Mouse (Mus musculus) CD4-positive helper T cell, adult 2 months (primary cell): ENCODE data around the gene Stau1.
"Not testable (repeated sequence)": the region's sequence is repeated elsewhere in the genome, so short reads cannot be mapped to it uniquely, and the experiment has no call there.

Source experiments
- DNase-seq: peaks from one replicate; pipeline ENCODE4 v3.0.0-alpha.2; 2012; ENCODE audit warnings: low read depth, missing footprints, low spot score

Gene Stau1

DNA sequence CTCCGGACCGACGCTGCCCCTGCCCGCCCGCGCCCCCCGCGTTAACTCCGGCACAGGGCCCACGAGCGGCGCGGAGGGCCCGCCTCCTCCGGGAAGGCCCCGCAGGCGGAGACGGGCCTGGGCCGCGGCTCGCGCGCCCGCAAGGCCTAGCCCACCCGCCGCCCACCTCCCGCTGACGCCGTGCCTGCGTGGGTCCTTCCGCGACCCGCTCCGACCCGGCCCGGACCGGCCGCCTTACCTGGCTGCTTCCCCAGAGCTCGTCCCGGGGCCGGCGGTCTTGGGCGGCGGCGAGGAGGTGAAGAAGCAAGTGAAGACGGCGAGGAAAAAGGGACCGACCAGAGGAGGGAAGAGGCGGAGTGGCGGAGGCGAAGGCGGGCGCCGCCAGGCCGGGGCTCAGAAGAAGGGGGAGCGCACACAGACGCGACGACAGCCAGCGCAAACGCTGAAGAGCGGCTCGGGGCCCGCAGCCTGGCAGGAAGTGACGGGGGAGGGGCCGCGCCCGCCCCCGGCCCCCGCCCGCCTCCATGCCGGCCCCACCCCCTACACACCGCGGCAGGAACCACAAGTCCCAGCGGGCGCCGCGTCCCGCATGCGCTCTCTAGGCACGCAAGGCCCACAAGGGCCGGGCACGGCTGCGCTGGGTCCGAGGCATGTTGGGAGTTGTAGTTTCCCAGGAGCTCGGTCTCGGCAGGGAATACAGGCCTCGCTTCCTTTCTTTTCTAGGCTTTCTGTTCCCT is at the start of gene Stau1:
Stau1 (minus strand) TSS at position 504 of the 737 bp plus-strand sequence.
- DNase-seq, result peak; percentile 97

DNA sequence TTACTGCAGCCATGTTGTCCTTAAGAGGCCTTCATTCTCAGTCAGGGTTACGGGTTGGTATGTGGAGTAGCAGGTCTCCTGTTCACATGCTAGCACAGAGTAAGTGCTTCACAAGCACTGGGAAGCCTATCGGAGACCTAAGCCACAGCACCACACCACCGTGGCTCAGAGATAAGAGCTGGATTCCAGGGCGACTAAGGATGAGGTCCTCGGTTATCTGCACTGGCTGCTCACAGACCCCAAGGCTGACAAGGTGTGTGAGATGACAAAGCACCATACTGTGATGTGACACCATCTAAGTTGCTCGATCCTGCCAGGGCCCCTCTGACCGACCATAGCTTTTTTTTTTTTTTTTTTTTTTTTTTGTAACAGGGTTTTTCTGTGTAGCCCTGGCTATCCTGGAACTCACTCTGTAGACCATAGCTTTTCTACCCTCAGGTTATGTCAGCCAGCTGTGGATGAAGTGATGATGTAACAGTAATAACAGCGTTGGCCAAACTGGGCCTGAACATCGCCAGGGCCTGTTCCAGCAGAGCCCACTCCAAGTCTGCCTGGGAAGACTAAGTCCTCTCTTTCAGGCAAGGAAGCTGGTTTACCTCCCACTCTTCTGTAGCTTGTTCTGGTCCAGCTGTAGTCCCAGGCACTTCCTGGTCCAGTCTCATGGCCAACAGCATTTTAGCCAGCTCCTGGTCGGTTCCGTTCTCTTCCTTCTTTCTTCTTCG is 47.5 kb upstream of the Stau1 start:
- no peak for DNase-seq

DNA sequence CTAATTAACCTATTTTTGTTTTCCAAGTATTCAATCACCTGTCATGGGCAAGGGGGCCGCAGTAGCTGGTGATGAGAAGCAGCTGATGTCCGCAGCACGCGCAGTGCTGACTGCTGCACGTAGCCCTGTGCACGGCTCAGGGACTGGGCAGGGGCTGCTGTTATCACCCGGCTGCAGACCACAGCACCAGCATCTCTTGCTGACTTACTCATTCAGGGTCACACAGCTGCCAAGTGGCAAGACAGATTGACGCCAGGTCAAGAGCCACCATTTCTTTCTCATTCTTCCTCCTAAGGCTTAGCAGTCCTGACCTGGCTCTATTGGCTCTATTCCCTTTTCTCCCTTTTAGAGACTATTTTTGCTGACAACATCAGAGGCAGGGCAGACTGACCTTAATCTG is 43.3 kb upstream of the Stau1 start:
- DNase-seq, result no peak

DNA sequence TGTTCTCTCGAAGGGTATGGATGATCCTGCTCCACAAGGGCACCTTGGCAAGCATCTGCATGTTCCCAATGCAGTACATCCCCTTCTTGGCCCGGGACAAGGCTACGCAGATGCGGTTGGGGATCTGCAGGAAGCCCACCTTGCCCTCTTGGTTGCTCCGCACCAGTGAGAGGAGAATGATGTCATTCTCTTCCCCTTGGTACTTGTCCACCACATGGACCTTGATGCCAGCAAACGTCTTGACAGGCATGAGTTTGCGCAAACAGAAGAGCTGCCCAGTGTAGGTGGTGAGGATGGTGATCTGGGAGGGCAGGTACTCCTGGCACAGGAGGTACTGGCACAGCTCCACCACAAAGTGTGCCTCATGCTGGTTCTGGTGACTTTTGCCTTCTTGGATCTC is 42.6 kb upstream of the Stau1 start:
- DNase-seq, result no peak

DNA sequence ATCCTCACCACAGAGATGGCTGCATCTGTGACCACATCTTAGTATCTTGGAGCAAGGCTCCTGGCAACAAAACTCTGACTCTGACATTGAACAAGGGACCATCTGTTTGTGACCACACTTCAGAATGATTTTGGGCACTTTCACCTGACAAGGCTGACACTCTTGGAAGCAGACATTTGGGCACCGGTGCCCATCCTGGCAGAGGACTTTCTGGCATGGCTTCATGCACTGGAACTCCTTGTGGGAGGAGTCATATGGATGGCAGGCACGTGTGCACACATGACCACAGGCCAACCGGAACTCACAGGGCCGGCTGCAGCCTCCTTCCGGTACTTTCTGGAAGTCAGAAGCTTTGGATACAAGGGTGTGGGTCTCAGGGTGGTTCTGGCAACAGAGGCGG is 42.2 kb upstream of the Stau1 start:
- no peak for DNase-seq

DNA sequence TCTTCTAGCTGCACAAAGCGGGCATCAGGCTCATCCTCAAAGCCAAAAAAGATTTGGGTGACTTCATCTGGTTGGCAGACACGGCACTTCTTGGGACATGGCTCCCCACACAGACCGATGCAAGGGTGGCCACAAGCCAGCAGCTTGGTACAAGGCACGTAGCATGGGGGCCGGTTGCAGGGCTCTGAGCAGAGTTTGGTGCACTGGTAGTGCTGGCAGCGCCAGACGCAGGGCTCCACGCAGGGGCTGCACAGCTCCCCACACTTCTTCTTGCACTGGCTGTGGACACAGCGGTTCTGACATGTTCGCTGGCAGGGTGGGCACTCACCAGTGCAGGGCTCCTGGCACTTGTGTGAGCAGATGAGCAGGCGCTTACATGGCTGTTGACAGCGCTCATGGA is 41.6 kb upstream of the Stau1 start:
- DNase-seq, result no peak

DNA sequence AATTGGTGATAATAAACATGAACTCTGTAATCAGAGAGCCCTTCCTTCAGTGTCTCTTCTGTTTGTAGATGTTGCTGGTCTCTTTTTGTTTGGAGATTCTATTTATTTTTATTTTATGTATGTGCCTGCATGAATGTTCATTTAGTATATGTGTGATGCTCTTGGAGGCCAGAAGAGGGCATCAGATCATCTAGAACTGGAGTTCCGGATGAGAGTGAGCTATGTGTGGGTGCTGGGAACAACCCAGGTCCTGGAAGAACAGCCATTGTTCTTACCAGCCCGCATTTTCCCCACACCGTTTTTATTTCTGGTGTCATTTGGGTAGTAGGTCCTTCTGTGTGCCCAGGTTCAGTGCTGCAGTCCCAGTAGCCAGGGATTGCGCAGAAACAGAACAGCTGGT is 34.4 kb upstream of the Stau1 start:
- no peak for DNase-seq

DNA sequence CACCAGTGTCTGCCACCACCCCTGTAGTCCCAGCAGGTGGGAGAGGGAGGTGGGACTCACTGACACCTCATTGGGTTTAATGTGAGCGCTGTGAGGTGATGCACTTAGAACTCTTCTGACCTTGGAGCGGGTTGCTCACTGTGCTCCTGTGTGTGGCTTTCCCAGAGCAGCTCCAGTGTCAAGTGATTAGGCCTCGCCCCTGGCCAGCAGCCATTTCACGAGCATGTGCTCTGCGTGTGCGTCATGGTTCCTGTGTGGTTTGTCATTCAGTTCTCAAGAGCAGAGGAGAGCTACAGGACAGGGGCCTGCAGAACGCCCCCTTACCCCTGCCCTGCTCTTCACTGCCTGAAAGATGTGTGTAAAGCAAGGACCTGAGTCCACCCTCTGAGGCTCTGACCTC is 32.5 kb upstream of the Stau1 start:
- no peak for DNase-seq

DNA sequence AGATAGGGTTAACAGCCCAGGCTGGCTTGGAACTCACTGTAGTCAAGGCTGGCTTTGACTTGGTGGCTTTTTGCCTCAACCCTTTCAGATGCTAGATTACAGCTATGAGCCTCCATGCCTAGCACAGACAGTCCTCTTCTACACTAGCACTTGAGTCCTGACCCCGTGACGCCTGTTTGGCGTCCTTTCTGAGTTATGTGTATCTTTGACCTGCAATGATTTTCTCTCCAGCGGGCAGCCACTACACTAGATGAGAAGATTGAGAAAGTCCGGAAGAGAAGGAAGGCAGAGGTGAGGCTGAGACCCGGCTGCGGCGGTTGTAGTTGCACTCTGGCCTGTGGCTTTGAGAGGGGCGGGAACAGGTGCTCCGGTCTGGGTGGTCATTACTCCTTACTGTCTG is 23.3 kb upstream of the Stau1 start:
- no peak for DNase-seq

DNA sequence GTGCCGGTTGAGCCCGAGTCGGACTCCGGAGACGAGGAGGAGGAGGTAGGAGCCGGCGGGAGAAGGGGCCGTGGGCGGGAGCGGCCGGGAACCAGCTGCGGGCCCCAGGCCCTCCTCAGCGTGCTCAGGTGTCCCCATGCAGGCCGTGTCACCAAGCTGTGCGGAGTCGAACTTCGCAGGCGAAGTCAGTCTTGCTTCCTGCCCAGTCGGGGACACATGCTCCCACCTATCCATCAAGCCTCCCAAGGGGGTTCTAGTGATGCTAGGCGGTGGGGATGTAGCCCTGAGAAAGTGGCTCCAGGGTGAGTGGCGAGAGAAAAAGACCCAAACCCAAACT is 19.3 kb upstream of the Stau1 start:
- DNase-seq, result no peak

DNA sequence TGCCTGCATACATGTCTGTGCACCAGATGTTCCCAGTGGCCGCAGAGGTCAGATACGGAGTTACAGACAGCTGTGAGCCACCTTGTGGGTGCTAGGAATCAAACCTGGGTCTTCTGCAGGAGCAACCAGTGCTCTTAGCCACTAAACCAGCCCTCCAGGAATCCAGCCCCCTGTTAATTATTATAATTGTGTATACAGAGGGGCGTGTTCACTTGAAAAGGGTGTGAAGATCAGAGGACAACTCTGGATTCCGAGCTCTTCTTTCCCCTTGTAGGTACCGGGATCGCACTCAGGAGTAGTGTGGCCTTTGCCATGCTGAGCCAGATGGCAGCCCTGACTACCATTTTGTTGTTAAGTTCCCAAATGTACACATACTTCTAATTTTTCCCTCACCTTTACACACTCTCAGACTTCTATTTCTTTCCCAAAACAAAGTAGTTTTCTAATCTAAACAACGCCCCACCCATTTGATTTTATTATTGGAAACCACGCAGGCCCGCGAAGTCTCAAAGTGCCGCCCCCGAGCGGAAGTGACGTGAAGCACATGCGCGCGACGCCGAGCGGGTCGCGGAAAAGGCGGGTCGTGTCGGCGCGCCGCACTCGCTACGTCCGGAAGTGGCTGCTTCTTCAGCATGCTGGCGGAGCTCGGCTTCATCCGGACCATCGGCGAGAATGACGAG is 18.7 kb upstream of the Stau1 start, which contains the start of gene Ddx27:
Ddx27 (plus strand) TSS at position 492 of the 680 bp plus-strand sequence.
- DNase-seq, result peak; percentile 96

DNA sequence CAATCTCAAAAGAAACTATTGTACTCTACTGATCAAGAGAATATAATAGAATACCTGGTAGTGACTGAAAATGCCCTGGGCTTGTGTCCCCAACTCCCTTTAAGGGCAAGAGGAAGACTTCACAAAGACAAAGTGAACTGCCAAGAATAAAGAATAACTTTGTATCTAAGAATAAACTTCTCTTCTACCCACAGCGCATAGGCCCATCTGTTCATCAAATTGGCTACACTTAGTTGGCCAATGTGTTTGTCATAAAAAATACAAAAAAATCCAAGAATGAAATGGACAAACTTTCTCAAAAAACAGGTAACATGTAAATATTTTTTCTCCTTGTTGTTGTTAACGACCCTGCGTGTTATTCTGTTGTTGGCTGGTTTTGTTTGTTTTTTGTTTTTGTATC is 14.4 kb upstream of the Stau1 start:
- no peak for DNase-seq

DNA sequence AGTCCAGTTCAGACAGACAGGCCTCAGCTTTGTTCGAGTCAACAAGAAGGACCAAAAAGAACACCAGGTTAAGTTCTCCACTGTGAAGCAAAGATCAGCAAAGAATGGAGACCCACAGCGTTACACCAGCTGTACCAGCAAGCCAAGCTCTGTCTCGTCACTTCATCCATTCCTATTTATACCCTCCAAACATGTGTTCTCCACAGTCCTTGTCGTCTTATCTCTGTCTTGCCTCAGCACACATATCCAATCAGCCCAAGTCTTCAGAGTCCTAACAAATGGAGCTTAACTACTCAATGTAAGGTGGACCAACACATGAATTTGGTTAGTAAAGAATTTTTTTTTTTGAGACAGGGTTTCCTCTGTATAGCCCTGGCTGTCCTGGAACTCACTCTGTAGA is 13.4 kb upstream of the Stau1 start:
- no peak for DNase-seq

DNA sequence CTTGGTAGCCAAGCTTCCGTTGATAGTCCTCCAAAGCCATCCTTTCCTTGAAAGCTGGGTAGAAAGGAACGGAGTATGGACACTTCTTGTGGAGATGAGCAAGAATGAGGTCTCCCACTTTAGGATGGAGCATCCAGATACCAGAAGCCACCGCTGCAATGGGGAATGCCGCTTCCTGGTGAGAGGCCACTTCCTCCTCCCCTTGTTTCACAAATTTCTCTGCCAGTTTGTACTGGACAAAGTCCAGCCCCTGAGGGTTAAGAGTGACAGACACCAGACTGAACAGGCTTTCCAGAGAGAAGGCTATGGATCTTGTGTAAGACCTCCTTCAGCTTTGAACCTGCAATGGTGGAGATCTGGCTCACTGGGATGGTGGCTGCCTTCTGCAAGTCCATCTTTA is 11.5 kb upstream of the Stau1 start:
- DNase-seq, result not testable (repeated sequence)

DNA sequence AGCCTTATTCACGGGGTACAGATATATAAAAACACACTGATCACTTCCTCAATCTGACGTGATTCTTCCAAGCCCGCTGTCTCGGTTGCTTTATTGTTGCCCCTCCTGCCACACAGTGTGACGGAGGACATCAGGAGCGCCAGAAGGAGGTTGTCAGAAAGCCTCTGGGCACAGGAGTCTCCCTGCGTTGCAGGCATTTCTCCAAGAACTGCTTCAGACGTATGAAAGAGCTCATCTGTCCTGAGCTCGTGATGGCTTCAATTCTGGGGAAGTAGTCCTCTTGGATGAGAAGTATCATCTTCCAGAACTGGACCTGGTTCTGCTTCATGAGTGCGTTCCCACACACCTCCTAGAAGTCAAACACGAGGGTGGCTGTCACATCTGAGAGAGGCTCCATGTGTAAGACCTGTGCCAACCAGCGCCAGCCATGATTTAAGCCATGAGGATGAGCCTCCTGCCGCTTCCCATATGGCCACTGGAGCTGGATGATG is 10.9 kb upstream of the Stau1 start:
- no peak for DNase-seq

DNA sequence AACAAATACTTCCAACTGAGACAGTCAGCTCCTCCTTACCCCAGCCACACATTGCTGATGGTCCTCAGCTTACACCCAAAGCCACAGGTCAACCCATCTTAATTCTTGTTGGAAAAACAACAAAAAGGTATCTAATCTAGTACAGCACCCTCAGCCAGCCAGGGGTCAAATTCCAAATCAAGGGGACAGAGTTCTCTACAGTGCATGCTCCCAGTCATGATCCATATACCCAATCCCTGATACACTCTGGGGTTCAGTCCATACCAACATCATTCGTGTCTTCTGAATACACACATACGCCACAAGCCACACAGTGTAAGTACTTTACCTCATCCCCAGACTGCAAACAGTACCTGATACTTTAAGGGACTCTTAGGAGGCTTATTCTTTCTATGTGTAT is 10.3 kb upstream of the Stau1 start:
- DNase-seq, result no peak

DNA sequence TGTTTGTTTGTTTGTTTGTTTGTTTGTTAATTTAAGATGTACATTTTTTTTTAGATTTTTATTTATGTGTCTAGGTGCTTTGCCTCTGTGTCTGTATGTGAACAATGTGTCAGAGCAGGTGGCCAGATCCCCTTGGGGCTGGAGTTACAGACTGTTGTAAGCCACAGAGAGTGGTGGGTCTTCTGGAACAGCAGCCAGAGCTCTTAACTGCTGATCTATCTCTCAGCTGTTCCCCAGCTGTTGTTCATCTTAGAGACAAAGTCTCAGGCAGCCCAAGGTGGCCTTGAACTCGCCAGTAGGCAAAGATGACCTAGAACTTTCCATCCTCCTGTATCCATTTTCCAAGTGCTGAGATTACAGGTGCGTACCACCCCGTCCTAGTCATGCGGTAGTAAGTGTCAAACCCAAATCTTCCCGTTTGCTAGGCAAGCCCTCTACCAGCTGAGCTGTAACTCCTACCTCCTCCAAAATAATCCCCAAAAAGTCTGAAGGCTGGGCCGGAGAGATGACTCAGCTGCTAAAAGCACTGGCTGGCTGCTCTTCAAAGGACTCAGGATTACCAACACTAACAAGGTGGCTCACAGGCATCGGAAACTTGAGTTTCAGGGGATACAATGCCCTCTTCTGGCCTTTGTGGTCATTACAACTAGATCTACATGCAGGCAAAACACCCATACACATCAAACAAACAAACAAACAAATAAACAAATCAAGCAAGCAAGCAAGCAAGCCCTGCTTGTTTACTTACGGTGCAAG is 8.2 kb upstream of the Stau1 start:
- DNase-seq, result peak; percentile 87

DNA sequence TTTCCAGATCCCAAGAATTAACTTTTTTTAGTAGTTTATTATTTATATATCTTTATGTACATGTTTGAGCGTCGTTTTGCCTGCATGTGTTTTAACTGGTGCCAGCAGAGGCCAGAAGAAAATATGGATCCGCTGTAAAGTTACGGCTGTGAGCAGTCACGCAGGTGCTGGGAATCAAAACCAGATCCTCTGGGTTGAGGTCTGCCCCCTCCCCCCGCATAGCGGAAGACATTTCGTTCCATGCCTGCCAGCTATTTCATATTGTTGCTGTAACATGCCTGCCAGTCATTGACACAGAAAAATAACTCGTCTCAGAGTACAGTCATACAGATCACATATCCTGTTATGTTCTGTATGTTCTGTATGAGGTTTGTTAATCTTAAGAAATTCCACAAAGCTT is 5.4 kb upstream of the Stau1 start:
- DNase-seq, result no peak

DNA sequence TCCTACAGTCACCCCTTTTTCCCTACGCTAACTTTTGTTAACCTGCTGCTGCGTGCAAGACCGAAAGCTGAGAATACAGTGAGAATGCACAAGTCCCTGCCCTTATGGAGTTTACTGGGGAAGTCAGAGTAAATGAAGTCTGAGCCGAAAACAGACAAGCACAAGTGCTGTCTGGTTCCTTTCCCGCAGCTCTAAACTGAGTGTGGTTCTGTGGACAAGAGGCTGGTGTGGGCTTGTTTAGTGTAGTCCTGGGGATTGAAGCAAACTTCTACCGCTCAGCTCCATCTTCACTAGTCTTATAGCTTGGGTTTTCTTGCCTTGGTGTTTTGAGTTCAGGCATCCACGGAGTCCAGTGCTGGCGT is 415 bp upstream of the Stau1 start:
- DNase-seq, result no peak

DNA sequence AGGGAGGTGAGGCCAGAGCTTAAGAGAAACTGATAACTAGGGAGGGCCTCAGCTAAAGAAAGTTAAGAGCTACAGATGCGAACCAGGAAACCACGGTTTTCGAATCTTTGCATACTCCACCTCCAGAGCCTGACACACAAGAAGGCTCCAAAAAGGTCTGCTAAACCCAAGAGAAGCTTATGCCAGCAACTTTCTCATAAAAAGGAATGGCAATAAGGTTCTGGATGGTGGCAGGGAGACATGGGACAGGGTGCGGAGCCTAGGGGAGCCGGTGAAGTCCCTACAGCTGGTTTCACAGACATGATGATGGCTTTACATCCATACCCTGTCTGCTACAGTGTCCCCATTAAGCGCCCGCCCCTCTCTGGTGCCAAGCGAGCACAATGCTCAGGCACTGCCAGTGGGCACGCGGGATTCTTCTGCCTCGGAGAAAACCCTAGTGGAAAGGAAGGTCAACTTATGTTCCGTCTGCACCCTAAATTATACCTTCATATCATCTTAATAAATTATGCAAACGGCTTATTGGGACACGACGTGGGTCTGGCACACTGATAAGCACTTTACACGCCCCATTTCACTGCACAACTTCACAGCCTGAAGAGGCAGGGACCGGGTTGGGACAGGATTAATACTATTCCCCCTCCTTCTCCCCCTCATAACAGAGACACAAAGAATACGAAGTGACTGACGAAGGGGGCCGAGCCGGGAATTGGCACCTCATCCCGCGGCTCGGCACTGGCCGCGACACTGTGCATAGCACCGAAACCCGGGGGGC is 891 bp downstream of the Stau1 start:
- DNase-seq, result peak; percentile 52

DNA sequence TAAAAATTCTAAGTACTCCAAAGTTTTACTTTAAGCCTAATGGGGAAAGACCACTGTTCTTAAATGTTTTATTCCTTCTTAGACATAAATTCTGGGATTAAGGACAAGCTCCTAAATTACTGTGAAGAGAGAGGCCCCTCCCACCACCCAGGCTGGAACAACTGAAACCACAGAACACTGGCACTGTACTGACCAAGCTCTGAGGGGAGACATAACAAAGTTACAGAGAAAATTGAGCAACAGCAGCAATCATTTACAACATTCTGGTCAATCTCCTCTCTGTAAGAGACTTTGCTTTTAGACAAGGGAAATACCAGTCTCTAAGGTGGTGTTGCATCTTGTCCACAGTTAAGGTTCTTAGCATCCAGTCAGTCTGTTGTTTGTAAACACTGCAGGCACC is 4.2 kb downstream of the Stau1 start:
- no peak for DNase-seq
